Mouse (Mus musculus) splenic B cell, adult 2 months (primary cell): ENCODE measurements around the gene Pitpnm2.
"Not testable (repeated sequence)": the region's sequence is repeated elsewhere in the genome, so short reads cannot be mapped to it uniquely, and the experiment has no call there.

ENCODE experiments used
- DNase-seq: peaks from one replicate; pipeline ENCODE4 v3.0.0-alpha.2; 2011; ENCODE audit warnings: low read depth, low spot score
- H3K27me3 ChIP-seq: 2 replicates; pipeline ENCODE4 v1.6.1; 2012; ENCODE audit warnings: mild to moderate bottlenecking, low read length, moderate library complexity, mixed read lengths; ENCODE audit not compliant: control insufficient read depth, poor library complexity, insufficient read depth, severe bottlenecking
- H3K36me3 ChIP-seq: 2 replicates; pipeline ENCODE4 v1.6.1; 2012; ENCODE audit warnings: mild to moderate bottlenecking, low read length, moderate library complexity, mixed read lengths; ENCODE audit not compliant: control insufficient read depth, poor library complexity, insufficient read depth, severe bottlenecking

The Pitpnm2 gene

GRCm38 (mm10) chr5:124249614-124250591 is at the start of gene Pitpnm2:
Gene Pitpnm2 (minus strand): TSS chr5:124249760.
- Histone ChIP-seq H3K36me3 (no peaks in the 10 kb centered on the region; the same call in 1 of the 2 replicates), H3K27me3 (no peaks in the 10 kb centered on the region)
- DNase-seq = peak; percentile 68

DNA sequence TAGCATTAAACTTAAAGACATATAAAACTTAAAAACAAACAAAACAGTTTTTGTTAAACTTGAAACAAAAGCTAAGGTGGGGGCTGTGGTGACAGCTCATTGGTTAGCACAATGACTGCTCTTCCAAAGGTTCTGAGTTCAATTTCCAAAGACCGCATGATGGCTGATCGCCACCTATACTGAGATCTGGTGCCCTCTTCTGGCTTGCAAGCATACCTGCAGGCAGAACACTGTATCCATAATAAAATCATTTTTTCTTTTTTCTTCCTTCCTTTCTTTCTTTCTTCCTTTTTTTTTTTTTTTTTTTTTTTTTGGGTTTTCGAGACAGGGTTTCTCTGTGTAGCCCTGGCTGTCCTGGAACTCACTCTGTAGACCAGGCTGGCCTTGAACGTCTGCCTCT is 49.7 kb upstream of the Pitpnm2 start:
- H3K27me3 ChIP-seq = not testable (repeated sequence)
- peak; percentile 60 for DNase-seq
- H3K36me3 ChIP-seq = peaks cover 14% of the 10 kb centered on the region; the same call in 1 of the 2 replicates

DNA sequence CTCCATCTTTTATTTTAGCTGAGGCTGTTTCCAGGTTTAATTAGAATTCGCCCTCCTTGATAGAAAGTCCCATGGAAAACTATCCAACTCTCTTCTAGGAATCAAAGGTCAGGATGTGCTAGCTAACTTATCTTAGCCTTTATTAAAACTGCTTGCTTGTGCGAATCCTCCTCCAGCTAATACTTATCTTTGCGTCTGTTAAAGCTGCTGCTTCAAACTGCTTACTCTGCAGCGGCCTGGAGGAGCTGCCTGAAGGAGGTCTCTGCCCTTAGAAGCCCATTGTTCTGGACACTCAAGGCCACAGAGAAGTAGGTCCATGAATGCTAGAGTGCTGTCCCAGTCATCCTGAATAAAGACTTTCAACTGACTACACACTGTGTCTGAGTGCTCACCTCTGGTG is 46.9 kb upstream of the Pitpnm2 start:
- Histone ChIP-seq H3K36me3 (peaks cover 9% of the 10 kb centered on the region; the same call in 1 of the 2 replicates), H3K27me3 (no peaks in the 10 kb centered on the region)
- no peak for DNase-seq

DNA sequence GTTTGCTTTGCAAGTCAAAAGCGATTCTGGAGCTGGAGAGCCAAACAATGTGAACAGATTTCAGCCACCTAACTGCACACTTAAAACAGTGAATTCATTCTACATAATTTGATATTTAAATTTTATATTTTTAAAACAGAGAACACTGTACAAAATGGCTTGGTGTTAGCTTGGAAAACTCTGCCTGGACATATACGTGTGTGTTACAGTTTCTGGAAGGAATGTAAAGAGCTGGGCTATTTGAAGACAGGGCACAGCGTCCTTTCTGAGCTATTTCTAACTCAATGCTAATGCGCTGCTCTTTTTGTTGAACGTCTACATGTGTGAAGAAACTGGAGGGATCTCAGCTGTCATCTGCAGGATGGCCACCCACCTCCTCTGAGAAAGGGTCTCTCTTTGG is 44.4 kb upstream of the Pitpnm2 start:
- Histone ChIP-seq H3K27me3 (no peaks in the 10 kb centered on the region), H3K36me3 (peaks cover 11% of the 10 kb centered on the region; the same call in 1 of the 2 replicates)
- no peak for DNase-seq

DNA sequence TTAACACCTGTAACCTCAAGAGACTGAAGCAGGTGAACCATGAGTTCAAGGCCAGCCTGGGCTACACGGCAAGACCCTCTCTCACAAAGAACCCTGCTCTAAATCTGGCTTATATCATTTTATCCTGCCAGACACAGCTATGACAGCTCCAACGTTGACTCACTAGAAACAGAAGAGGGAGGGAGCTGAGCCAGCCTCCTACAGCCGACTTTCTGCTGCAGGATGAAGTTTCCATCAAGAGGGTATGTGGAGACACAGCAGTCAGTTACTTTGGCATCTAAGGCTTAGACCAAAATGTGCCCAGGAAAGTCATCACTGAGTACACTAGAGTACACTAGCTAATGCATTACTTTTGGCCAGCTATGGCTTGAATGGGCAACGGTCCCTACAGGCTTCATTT is 40.7 kb upstream of the Pitpnm2 start:
- no peak for DNase-seq
- Histone ChIP-seq H3K36me3 (peaks cover 9% of the 10 kb centered on the region), H3K27me3 (no peaks in the 10 kb centered on the region)

DNA sequence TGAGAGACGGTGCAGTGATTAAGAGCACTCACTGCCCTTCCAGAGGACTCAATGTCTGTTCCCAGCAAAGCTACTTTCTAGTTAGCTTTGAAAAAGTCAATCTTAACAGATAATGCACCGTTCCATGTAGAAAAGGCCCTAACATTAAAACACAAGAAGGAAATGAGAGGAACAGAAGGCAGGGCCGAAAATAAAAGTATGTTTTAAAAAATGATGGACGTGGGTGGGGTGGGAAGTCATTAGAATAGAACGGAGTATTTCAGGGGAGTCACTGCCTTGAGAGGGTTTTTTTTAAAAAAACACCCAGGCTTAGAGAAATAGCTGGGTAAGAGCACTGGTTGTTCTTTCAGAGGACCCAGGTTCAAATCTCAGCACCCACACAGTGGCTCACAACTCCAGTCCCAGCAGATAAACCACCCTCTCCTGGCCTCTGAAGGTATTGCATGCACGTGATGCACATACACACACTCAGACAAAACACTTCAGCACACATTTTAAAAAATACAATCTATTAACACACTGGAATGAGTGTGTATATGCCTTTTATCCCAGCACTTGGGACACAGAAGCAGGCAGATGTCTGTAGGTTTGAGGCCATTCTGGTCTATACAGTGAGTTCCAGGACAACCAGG is 38.2 kb upstream of the Pitpnm2 start:
- Histone ChIP-seq H3K36me3 (peaks cover 7% of the 10 kb centered on the region), H3K27me3 (no peaks in the 10 kb centered on the region)
- DNase-seq = peak; percentile 22

DNA sequence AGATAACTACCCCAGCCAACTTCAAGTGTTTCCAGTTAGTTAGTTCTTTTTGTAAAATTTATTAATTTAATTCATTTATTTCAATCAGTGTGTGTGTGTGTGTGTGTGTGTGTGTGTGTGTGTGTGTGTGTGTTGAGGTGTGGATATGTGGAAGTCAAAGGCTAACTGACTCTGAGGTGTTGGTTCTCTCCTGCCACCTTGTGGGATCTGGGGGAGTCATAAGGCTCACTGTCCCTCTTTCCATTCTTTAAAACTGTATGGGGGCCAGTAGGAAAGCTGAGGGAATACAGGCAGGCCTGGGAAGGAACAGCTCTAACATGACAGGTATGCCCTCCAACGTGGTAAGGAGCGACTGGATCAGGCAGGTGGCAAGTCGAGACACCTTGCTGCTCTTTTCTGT is 34.8 kb upstream of the Pitpnm2 start:
- Histone ChIP-seq H3K27me3 (no peaks in the 10 kb centered on the region), H3K36me3 (peaks cover 7% of the 10 kb centered on the region)
- DNase-seq = peak; percentile 32

GRCm38 (mm10) chr5:124282854-124283253 is 33.3 kb upstream of the Pitpnm2 start:
- Histone ChIP-seq H3K36me3 (peaks cover 4% of the 10 kb centered on the region; the same call in 1 of the 2 replicates), H3K27me3 (no peaks in the 10 kb centered on the region)
- DNase-seq = no peak

GRCm38 (mm10) chr5:124270226-124270625 is 20.7 kb upstream of the Pitpnm2 start:
- DNase-seq = no peak
- Histone ChIP-seq H3K36me3 (peaks cover 3% of the 10 kb centered on the region; the same call in 1 of the 2 replicates), H3K27me3 (no peaks in the 10 kb centered on the region)

DNA sequence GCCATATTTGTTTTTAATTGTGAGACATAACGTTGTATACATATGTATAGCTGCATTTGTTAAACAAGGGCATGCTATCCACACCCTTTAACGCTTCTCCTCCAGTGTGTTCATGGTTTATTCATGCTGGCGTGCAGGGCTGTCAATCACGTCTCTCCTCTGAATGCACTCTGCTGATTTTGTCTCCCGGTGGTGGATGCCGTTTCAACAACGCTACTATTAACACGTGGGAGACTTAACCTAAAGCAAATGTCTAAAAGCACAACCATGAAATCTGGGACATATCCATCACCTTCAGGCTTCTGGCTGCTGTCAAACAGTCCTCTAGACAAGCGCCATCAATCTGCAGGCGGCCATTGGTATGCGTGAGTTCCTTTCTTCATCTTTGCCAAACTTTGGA is 20.1 kb upstream of the Pitpnm2 start:
- no peaks in the 10 kb centered on the region for H3K27me3 ChIP-seq
- no peak for DNase-seq
- peaks cover 3% of the 10 kb centered on the region; the same call in 1 of the 2 replicates for H3K36me3 ChIP-seq

DNA sequence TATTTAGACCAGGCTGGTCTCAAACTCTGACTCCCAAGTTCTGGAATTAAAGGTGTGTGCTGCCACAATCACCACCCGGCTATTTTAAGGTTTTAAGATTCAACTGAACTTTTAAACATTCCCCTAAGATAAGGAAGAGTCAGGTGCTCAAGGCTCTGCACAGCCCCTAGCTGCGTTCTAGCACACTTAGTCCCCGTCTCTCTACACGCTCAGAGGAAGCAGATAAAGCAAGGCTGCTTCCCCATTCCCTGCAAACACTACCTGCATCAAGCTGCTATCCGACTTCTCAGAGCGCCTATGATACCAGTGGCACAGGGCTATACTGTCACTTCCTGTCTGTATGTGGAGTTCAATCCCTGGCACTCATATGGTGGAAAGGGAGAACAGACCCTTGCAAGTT is 18.1 kb upstream of the Pitpnm2 start:
- peaks cover 5% of the 10 kb centered on the region; the same call in 1 of the 2 replicates for H3K36me3 ChIP-seq
- DNase-seq = no peak
- no peaks in the 10 kb centered on the region for H3K27me3 ChIP-seq

DNA sequence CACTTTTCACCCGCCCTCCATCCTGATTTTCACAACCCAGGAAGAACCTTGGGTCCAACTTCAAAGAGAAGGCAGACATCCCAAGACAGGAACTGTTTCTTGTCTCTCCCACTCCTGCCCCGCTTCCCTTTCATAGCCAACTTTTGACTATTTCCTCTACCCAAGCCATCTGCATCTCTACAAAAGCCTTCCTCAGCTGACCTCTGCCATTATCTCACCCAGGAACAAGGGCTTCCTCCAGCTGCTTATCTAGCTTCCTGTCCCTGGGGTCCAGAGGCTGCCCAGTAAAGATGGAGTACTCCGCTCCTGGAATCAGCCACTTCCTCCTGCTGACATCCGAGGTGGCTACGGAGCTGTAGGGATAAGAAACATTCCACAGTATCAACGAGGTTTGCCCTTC is 17.3 kb upstream of the Pitpnm2 start:
- Histone ChIP-seq H3K36me3 (peaks cover 5% of the 10 kb centered on the region), H3K27me3 (no peaks in the 10 kb centered on the region)
- DNase-seq = no peak

- DNase-seq = no peak
- Histone ChIP-seq H3K27me3 (no peaks in the 10 kb centered on the region), H3K36me3 (peaks cover 4% of the 10 kb centered on the region)
These were observed 13.7 kb upstream of the Pitpnm2 start for GRCm38 (mm10) chr5:124263246-124263645.

DNA sequence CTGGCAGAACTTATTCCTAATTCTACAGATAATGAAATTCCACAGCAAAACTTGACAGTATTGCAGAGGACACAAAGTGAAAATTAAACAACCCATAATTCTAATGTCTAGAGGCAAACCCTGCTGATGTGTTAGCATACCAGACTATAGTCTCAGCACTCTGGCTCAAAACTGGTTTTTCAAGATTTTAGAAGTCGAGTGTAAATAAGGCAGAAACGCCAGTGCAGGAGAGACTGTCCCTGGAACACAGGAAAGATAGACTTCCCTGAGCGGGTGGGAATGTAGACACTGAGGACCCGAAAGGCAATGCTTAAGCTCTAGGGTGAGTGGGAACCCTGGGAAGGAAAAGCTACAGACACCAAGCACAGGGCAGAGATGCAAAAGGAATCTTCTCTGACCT is 12.5 kb upstream of the Pitpnm2 start:
- DNase-seq = no peak
- peaks cover 7% of the 10 kb centered on the region for H3K36me3 ChIP-seq

GRCm38 (mm10) chr5:124259133-124259532 is 9.6 kb upstream of the Pitpnm2 start:
- H3K36me3 ChIP-seq = peaks cover 6% of the 10 kb centered on the region
- H3K27me3 ChIP-seq = no peaks in the 10 kb centered on the region
- DNase-seq = peak; percentile 48

More for the DNA sequence above, 12.5 kb upstream of the Pitpnm2 start:
- H3K27me3 ChIP-seq = no peaks in the 10 kb centered on the region
